Mouse (Mus musculus) liver, embryonic 15.5 days (tissue): ENCODE measurements around the gene Tagln. TPM values are rescaled to one million over a fixed set of nuclear protein-coding genes. Genes with fewer than 3 reads are reported as not detected.

Source experiments
- ATAC-seq: fragments of 200-750 bp; cut with Nextera tagmentation; 2 replicates; pipeline ENCODE4 v1.8.0; 2017; ENCODE audit warnings: moderate number of reproducible peaks, mild to moderate bottlenecking, moderate library complexity; ENCODE audit not compliant: insufficient read depth
- H3K27ac ChIP-seq: fragments of 300-500 bp; sonication (generic); replicated peaks from 2 replicates; pipeline ENCODE4 v1.5.1; 2015; ENCODE audit warnings: mild to moderate bottlenecking, inconsistent platforms
- H3K27me3 ChIP-seq: fragments of 300-500 bp; sonication (generic); 2 replicates; pipeline ENCODE4 v1.6.1; 2015; ENCODE audit warnings: mild to moderate bottlenecking, inconsistent platforms
- H3K36me3 ChIP-seq: fragments of 300-500 bp; sonication (generic); replicated peaks from 2 replicates; pipeline ENCODE4 v1.6.1; 2015; ENCODE audit warnings: moderate library complexity, mild to moderate bottlenecking, inconsistent platforms
- H3K4me1 ChIP-seq: fragments of 300-500 bp; sonication (generic); replicated peaks from 2 replicates; pipeline ENCODE4 v1.6.1; 2015; ENCODE audit warnings: inconsistent platforms
- H3K4me2 ChIP-seq: fragments of 300-500 bp; sonication (generic); 2 replicates; pipeline ENCODE4 v1.6.1; 2015; ENCODE audit warnings: moderate library complexity, mild to moderate bottlenecking, inconsistent platforms
- H3K4me3 ChIP-seq: fragments of 300-500 bp; sonication (generic); replicated peaks from 2 replicates; pipeline ENCODE4 v1.5.1; 2015; ENCODE audit warnings: mild to moderate bottlenecking, inconsistent platforms
- H3K9ac ChIP-seq: fragments of 300-500 bp; sonication (generic); 2 replicates; pipeline ENCODE4 v1.6.1; 2015; ENCODE audit warnings: moderate library complexity, mild to moderate bottlenecking, inconsistent platforms
- H3K9me3 ChIP-seq: fragments of 300-500 bp; sonication (generic); replicated peaks from 2 replicates; pipeline ENCODE4 v1.6.1; 2016; ENCODE audit warnings: inconsistent platforms
- WGBS: fragments of 180-500 bp; shearing (Covaris S2); methylation state at CpG from one replicate; pipeline ENCODE4 v1.1.7; 2015; ENCODE audit warnings: mixed read lengths; ENCODE audit not compliant: insufficient replicate concordance; 5-methylcytosine and 5-hydroxymethylcytosine counted together
- polyA plus RNA-seq: library from polyadenylated mRNA; unstranded; fragments of >200 nt; fragmentation: Nextera tagmentation; extraction: Ambion mirVana; gene quantifications from 2 replicates; pipeline ENCODE4 v1.2.1, GENCODE M21; 2015

The Tagln gene
- polyA plus RNA-seq, 1 experiment from 2014 or later: 6.3 TPM

DNA sequence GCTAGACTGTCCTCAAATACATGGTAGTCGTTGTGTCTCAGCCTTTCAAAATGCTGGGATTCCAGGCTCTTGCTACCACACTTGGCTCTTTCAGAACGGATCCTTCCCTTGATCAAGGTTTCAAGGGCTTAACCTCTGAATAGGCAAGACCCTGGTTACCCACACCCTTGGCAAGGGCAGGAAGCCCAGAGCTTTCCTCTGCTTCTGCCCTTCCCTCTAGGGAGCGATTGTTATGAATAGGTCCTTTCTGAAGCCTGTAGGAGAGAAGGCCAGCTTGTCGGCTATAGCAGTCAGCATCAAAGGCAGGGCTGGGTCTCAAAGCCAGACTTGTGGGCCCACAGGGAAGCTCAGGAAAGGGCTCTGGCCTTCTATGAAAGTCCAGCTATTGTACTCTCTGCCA, 23.0 kb upstream of the Tagln start:
- Histone ChIP-seq H3K4me2 (no peak overlapping the region), H3K9ac (no peak overlapping the region), H3K36me3 (peaks cover 31% of the 10 kb centered on the region), H3K9me3 (no peaks in the 10 kb centered on the region), H3K27ac (no peak overlapping the region), H3K4me3 (no peak overlapping the region), H3K4me1 (peaks cover 26% of the 10 kb centered on the region), H3K27me3 (no peaks in the 10 kb centered on the region)
- 80% methylated on average over 4 of the region's 4 CpGs for WGBS
- no peak for ATAC-seq

DNA sequence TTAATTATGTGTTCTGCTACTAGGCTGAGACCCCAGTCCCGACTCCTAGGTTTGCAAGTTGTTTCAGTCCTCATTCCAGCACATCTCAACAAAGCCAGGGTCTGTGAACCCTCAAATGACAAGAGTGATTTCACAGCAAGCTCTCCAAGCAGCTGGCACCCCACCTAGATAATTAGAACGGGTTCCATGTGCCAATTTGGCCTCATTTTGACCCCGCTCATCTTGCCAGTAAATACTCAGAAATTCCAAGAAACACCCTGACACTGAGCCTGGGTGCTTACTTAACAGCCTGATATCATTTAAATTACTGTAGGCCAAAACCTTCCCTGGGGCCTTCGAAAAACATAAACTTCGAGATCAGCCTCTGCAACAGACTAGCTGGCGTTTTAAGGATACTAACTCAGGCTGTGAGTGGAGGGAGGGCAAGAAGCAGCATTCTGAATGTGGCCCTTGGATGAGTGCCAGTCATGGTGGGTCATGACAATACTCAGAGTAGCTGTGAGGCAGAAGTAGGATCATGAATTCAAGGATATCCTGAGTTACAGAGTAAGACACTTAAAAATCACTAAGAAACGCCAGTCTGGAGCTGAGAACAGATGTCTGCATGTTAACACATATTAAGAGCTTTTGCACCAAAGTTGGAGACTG, 22.3 kb upstream of the Tagln start:
- Histone ChIP-seq H3K36me3 (peaks cover 25% of the 10 kb centered on the region), H3K9me3 (no peaks in the 10 kb centered on the region), H3K4me2 (no peak overlapping the region), H3K27ac (no peak overlapping the region), H3K9ac (no peak overlapping the region), H3K4me1 (peaks cover 33% of the 10 kb centered on the region), H3K27me3 (no peaks in the 10 kb centered on the region), H3K4me3 (no peak overlapping the region)
- WGBS: 65% methylated on average over 7 of the region's 7 CpGs
- no peak for ATAC-seq

DNA sequence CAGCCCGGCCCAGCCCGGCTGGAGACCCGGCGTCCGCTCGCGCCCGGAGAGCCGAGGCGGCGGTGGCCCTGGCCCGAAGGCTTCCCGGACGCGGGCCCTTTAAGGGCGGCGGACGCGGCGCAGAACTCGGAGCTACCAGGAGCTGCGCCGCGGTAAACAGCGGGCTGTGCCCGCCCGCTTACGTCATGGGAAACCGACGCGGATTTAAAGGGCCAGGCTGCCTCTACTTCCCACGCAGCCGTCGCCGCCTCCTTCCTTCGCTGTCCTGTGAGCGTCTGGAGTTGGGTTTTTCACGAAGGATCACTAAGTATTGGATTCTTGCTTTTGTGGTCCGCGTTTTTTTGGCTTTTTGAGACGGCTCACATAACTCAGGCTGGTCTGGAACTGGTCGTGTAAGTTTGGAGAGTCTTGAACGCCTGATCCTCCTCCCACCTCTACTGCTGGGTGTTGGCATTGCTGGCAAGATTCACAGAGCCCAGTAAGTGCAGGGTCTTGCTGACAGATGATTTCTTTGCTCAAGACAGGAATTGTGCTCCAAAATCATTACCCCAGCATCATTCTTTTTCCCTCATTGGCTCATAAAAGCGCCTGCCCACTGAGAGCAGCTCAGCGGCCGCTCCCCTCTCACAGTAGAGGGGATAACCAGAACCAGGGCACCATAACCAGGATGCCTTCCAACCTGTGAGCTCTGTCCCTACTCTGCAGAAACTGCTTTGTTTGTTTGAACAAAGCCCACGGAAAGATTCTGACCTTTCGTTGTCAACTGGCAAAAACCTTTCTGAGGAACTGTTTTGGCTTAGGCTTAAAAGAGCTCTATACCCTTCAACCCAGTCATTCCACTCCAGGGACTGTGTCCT, 19.5 kb upstream of the Tagln start, which contains the start of gene Sidt2:
TSS of gene Sidt2 (minus strand) at position 152 of the 857 bp plus-strand sequence.
- H3K27me3 ChIP-seq: no peaks in the 10 kb centered on the region
- peaks cover 28% of the 10 kb centered on the region for H3K36me3 ChIP-seq
- WGBS: 2% methylated on average over 48 of the region's 48 CpGs
- H3K4me2 ChIP-seq: peak within 1 kb of the TSS; percentile 93
- H3K9ac ChIP-seq: peak within 1 kb of the TSS; percentile 94
- H3K27ac ChIP-seq: peak within 1 kb of the TSS; percentile 94
- peaks cover 38% of the 10 kb centered on the region for H3K4me1 ChIP-seq
- peak within 1 kb of the TSS; percentile 91 for H3K4me3 ChIP-seq
- no peaks in the 10 kb centered on the region for H3K9me3 ChIP-seq
- peak; percentile 94 for ATAC-seq

DNA sequence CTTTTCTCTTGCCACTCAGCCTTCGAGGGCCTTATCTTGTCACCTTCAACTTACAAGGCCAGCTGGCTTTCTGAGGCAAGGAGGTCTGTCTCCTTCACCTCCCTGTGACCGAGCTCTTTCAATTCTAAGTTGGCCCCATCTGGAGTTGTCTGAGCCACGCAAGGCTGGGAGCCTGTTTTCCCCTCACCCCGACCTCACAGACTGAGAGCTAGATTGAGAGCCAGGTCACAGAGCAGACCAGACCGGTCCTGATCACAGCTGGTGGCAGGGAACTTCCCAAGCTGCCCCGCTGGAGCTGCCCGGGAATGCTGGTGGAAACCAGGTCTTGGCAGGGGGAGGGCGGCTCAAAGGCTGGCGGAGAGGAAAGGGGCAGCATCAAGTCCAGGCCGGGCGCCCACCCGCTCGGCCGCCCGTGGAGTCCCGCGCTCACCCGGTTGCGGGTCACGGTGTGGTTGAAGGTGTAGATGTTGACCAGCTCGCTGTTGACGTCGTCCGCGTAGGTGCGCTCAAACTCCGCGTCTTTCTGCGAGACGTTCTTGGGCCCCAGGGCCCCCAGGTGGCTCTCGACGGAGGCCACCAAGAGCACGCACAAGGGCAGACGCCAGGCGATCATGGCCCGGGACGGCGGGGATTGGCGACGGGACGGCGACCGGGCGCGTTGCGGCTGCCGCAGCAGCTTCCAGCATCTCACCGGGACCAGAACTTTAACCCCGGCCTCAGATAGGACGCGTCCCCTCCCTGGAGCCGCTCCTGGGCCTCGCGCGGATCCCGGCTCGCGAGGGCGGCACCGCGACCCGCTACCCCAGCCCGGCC, 18.6 kb upstream of the Tagln start:
- H3K4me2 ChIP-seq: peak overlapping the region; percentile 93
- under 1% methylated on average over 63 of the region's 63 CpGs for WGBS
- peak; percentile 71 for ATAC-seq

DNA sequence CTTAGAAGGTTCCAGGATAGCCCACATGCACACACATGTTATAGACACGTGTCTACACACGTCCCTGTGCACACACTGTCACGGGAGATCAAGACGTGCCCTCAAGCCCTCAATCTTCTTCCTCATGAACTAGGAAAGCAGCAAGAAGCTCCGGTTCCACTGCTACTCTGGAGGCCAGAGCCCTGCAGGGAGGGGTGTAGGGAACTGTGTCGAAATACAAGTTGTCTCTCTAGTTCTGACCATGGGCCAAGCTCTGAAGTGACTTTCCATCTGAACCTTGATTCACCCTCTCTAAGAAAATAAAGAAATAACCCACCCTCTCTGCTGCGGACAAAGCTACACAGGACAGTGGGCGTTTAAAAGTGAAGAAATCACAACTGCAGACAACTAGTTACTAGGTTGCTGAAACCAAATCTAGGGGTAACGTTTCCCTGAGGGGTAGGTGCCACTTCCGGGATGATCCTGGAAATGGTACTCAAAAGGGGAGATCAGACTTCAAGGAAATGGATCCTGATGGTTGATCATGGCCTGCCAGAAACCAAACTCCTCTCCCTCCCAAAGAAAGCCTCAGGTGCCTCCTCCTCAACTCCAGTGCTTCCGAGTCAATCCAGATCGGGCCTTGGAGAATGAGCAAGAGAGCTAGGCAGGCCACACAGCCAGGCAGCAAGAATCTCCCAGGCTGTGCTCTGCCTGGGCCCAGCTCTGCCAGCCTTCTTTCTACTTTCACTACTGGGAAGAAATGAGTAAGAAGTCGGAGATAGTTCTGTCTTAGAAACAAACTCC, 17.8 kb upstream of the Tagln start:
- H3K9me3 ChIP-seq: no peaks in the 10 kb centered on the region
- peaks cover 44% of the 10 kb centered on the region for H3K36me3 ChIP-seq
- ATAC-seq: no peak
- H3K4me2 ChIP-seq: peak overlapping the region; percentile 93
- H3K4me3 ChIP-seq: peak overlapping the region; percentile 91
- H3K27ac ChIP-seq: peak overlapping the region; percentile 94
- H3K27me3 ChIP-seq: no peaks in the 10 kb centered on the region
- H3K4me1 ChIP-seq: peaks cover 32% of the 10 kb centered on the region
- peak overlapping the region; percentile 94 for H3K9ac ChIP-seq
- WGBS: 54% methylated on average over 13 of the region's 13 CpGs

More for the DNA sequence above, 18.6 kb upstream of the Tagln start:
- Histone ChIP-seq H3K4me3 (peak overlapping the region; percentile 91), H3K36me3 (peaks cover 36% of the 10 kb centered on the region), H3K27ac (peak overlapping the region; percentile 94), H3K9me3 (no peaks in the 10 kb centered on the region), H3K4me1 (peaks cover 32% of the 10 kb centered on the region), H3K27me3 (no peaks in the 10 kb centered on the region), H3K9ac (peak overlapping the region; percentile 94)

DNA sequence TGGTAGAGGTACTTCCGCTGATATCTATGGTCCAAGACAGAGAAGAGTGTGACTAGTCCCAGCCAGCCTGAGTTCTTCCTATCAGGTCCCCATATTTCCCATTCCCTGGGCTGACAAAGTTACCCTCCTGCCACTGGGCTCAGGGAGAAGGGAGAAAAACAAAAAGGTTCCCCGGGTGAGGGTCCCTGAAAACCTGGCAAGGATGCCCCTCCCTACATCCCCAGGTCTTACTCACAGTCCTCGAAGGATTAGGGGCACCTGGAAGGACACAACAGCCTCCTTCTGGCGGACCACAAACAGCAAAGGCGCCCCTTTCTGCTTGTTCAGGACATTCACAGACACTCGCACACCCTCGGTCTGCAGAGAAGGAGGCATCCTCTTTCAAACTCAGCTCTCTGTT, 17.0 kb upstream of the Tagln start:
- no peaks in the 10 kb centered on the region for H3K27me3 ChIP-seq
- peaks cover 32% of the 10 kb centered on the region for H3K4me1 ChIP-seq
- no peak overlapping the region for H3K9ac ChIP-seq
- no peak for ATAC-seq
- no peak overlapping the region for H3K27ac ChIP-seq
- H3K9me3 ChIP-seq: no peaks in the 10 kb centered on the region
- WGBS: 87% methylated on average over 7 of the region's 7 CpGs
- peak overlapping the region; percentile 93 for H3K4me2 ChIP-seq
- peak overlapping the region; percentile 91 for H3K4me3 ChIP-seq
- H3K36me3 ChIP-seq: peaks cover 52% of the 10 kb centered on the region

DNA sequence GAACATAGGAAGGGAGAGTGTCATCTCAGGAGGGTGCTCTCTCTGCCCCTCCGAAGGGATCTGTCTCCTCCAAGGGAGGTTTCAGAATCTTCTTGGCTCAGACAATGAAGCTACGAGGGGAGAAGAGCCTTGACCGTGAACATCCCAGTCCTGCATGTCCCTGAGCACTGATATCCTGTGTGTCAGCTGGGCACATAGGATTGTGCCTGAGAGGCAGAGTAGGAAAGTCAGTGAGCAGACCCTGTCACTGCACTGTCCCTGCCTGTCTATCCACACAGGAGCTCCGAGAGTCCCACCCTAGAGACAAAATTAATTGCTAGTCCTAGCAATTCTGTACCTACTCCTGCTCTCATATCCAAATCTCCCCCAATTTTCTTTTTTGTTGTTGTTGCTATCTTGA, 16.2 kb upstream of the Tagln start:
- no peaks in the 10 kb centered on the region for H3K9me3 ChIP-seq
- no peaks in the 10 kb centered on the region for H3K27me3 ChIP-seq
- no peak for ATAC-seq
- no peak overlapping the region for H3K4me2 ChIP-seq
- WGBS: 74% methylated on average over 4 of the region's 4 CpGs
- H3K36me3 ChIP-seq: peaks cover 60% of the 10 kb centered on the region
- no peak overlapping the region for H3K9ac ChIP-seq
- H3K4me1 ChIP-seq: peaks cover 32% of the 10 kb centered on the region
- no peak overlapping the region for H3K4me3 ChIP-seq
- no peak overlapping the region for H3K27ac ChIP-seq

DNA sequence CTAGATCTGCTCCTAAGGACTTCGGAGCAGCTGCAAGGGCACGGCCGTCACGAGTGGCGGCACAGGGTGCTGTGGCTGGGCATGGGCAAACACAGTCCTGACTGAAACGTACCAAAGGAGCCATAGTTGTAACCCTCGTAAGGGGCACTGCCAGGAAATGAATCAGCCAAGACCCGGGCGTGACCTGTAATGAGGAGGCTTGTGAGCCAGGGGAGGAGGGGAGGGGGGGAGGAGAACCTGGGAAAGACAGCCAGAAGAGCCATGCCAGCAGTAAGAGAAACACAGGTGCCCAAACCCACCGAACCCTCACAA, 11.0 kb upstream of the Tagln start:
- Histone ChIP-seq H3K27me3 (no peaks in the 10 kb centered on the region), H3K27ac (no peak overlapping the region), H3K9ac (no peak overlapping the region), H3K4me1 (peaks cover 38% of the 10 kb centered on the region), H3K36me3 (peaks cover 98% of the 10 kb centered on the region), H3K4me2 (no peak overlapping the region), H3K4me3 (no peak overlapping the region), H3K9me3 (no peaks in the 10 kb centered on the region)
- ATAC-seq: no peak
- 79% methylated on average over 10 of the region's 10 CpGs for WGBS

DNA sequence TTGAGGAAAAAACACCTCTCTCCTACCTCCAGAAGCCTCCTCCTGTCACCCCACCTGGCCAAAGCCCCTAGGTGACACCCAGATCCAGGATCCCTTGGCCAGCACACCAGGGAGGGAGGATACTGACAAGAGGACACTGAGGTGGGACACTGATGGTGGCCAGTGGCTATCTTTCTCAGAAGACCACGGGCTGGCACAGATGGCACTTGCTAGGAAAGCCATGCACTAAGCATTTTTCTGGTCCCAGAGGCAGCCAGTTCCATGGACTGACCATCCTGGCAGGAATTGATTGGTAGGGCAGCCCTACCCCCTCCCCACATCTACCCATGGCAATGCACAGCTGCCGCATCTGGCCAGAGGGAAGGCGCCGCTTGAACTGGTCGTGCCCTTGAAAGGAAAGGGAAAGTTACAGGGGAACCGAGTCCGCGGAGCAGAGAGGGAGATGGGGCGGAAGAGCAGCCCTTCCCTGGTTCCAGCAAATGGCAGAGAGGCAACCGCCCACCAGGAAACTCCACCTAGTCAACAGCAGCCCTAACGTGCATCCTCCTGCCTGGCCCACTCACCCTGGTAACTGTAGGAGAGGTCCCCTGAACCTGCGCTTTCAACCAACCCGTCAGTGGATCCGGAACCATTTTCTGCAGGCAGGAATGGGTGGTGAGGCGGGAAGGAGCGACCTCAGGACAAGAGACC, 10.5 kb upstream of the Tagln start:
- no peak overlapping the region for H3K4me2 ChIP-seq
- H3K9me3 ChIP-seq: no peaks in the 10 kb centered on the region
- H3K4me3 ChIP-seq: no peak overlapping the region
- no peak overlapping the region for H3K27ac ChIP-seq
- no peak overlapping the region for H3K9ac ChIP-seq
- no peaks in the 10 kb centered on the region for H3K27me3 ChIP-seq
- H3K36me3 ChIP-seq: peaks cover 98% of the 10 kb centered on the region
- WGBS: 87% methylated on average over 16 of the region's 16 CpGs
- H3K4me1 ChIP-seq: peaks cover 43% of the 10 kb centered on the region
- no peak for ATAC-seq

DNA sequence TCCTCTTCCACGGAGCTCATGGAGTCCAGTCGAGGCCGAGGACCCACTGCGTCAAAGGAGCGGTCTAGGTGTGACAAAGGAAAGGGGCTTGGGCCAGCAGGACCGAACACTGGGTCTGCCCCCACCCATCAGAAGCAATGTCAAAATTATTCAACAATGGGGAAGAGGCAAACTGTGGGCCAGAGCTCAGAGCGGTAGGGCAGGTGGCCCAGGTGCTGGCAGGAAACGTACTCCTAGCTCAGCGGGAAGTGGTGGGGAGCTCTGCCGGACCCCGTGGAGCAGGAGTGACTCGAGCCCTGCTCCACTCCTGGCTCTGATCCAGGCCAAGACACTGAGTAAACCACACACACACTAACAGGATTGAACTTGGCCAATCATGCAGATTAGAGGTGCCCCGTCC, 9.9 kb upstream of the Tagln start:
- no peak overlapping the region for H3K4me3 ChIP-seq
- H3K27me3 ChIP-seq: no peaks in the 10 kb centered on the region
- H3K9me3 ChIP-seq: no peaks in the 10 kb centered on the region
- H3K4me2 ChIP-seq: no peak overlapping the region
- H3K27ac ChIP-seq: no peak overlapping the region
- H3K9ac ChIP-seq: no peak overlapping the region
- peaks cover 46% of the 10 kb centered on the region for H3K4me1 ChIP-seq
- ATAC-seq: no peak
- WGBS: 78% methylated on average over 13 of the region's 13 CpGs
- H3K36me3 ChIP-seq: peaks cover 99% of the 10 kb centered on the region
